In the genomic region with DNA sequence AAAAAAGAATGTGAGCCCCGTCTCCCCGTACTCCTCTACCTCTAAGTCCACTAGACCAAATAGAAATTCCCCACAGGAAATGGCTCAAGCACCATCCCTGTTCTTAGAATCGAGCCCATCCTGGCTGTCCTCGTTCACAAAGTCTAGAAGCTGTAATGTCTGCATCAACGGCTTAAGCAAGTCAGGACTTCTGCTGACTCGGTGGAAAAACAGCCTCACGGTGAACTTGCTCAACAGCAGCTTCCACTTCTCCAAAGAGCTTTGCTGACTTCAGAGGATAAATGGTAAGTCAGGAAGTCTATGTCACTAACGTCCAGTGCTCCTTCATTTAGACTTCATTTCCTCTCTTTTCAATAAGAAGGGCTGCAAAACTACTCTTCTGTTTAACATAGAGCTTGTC, we compare ENCODE assay signal across 11 mouse cellular contexts. TPM values are rescaled to one million over a fixed set of nuclear protein-coding genes. Genes with fewer than 3 reads are reported as not detected.
DNase-seq lines count a peak whose midpoint lies in the region; ATAC-seq and TF ChIP-seq lines count a peak whose summit lies in the region.
"Had no signal": no experiment of that assay in that cellular context is flagged by ENCODE, and none has a peak within 500 bp of the region (broad histone marks: within the 10 kb centered on the region; RNA-seq: fewer than 3 reads in every experiment).

No protein-coding gene starts in this region.

- no peak for TF ChIP-seq CTCF in hindbrain, postnatal 0 days (IDR thresholded peaks at IDR 0.05; ENCODE audit: low read depth)
- no peak for TF ChIP-seq CTCF in lung, adult 2 months (IDR thresholded peaks at IDR 0.05; ENCODE audit: insufficient read depth, low read length)

- H3K9me3 ChIP-seq in hindbrain, postnatal 0 days (ENCODE audit: low read length) = no peaks in the 10 kb centered on the region
- no peaks in the 10 kb centered on the region for H3K9me3 ChIP-seq in hindbrain, embryonic 16.5 days (ENCODE audit: control insufficient read depth, low read length)
- no peaks in the 10 kb centered on the region for H3K9me3 ChIP-seq in forebrain, embryonic 13.5 days (replicated peaks)
- no peaks in the 10 kb centered on the region for H3K9me3 ChIP-seq in midbrain, embryonic 13.5 days
- H3K9me3 ChIP-seq: neural tube, embryonic 13.5 days had no signal

- no peak for ATAC-seq in hindbrain, postnatal 0 days
- no peak for ATAC-seq in hindbrain, embryonic 16.5 days
- 0 out of 4 replicates have a peak, but pooled peaks have one; percentile 27 to 29 for ATAC-seq in hematopoietic stem cell, adult 5-6 weeks (replicated peaks in 1 of 2; ENCODE audit: insufficient read depth in 1 of 2, low FRiP score in 2 of 2, low TSS enrichment in 1 of 2, low read depth in 1 of 2, poor library complexity in 2 of 2, severe bottlenecking in 2 of 2)
- ATAC-seq in megakaryocyte progenitor cell, adult 5-6 weeks (replicated peaks; ENCODE audit: poor library complexity) = peak; percentile 82
- ATAC-seq in forebrain, embryonic 13.5 days = no peak
- ATAC-seq in midbrain, embryonic 13.5 days = no peak

- DNase-seq in hindbrain, postnatal 0 days (ENCODE audit: low spot score) = peak; percentile 3
- DNase-seq in lung, adult 18-20 months = peak; percentile 24 to 35
- no peak for DNase-seq in lung, adult 2 months
- DNase-seq: cerebellum, adult 9-11 months had no signal

- H3K36me3 ChIP-seq in hindbrain, postnatal 0 days (ENCODE audit: insufficient read depth, low read length) = no peaks in the 10 kb centered on the region
- H3K36me3 ChIP-seq in hindbrain, embryonic 16.5 days (ENCODE audit: control insufficient read depth, insufficient read depth, low read length) = no peaks in the 10 kb centered on the region
- H3K36me3 ChIP-seq in forebrain, embryonic 13.5 days (ENCODE audit: poor library complexity, severe bottlenecking) = no peaks in the 10 kb centered on the region
- no peaks in the 10 kb centered on the region for H3K36me3 ChIP-seq in midbrain, embryonic 13.5 days
- H3K36me3 ChIP-seq: neural tube, embryonic 13.5 days had no signal

- H3K9ac ChIP-seq in hindbrain, postnatal 0 days (replicated peaks; ENCODE audit: low read length) = no peak overlapping the region
- H3K9ac ChIP-seq in hindbrain, embryonic 16.5 days (ENCODE audit: low read depth, low read length) = no peak overlapping the region
- no peak overlapping the region for H3K9ac ChIP-seq in forebrain, embryonic 13.5 days
- no peak overlapping the region for H3K9ac ChIP-seq in midbrain, embryonic 13.5 days (replicated peaks)
- H3K9ac ChIP-seq: neural tube, embryonic 13.5 days had no signal

- no peak overlapping the region for H3K27ac ChIP-seq in hindbrain, postnatal 0 days
- H3K27ac ChIP-seq in hindbrain, embryonic 16.5 days (ENCODE audit: low read depth, low read length) = no peak overlapping the region
- H3K27ac ChIP-seq in forebrain, embryonic 13.5 days = no peak overlapping the region
- H3K27ac ChIP-seq in midbrain, embryonic 13.5 days = no peak overlapping the region
- H3K27ac ChIP-seq: neural tube, embryonic 13.5 days had no signal

- 76% methylated on average over 8 of the region's 8 CpGs for WGBS in hindbrain, postnatal 0 days
- WGBS in hindbrain, embryonic 16.5 days = 81% methylated on average over 8 of the region's 8 CpGs
- 19% methylated on average over 8 of the region's 8 CpGs for WGBS in lung, adult 2 months
- WGBS in forebrain, embryonic 13.5 days = 85% methylated on average over 8 of the region's 8 CpGs
- 82% methylated on average over 8 of the region's 8 CpGs for WGBS in midbrain, embryonic 13.5 days

- H3K4me3 ChIP-seq in hindbrain, postnatal 0 days (ENCODE audit: low read length) = no peak overlapping the region
- H3K4me3 ChIP-seq in hindbrain, embryonic 16.5 days (ENCODE audit: low read length) = no peak overlapping the region
- H3K4me3 ChIP-seq in lung, adult 2 months (replicated peaks; ENCODE audit: extremely low read depth, low read depth, low read length) = no peak overlapping the region
- no peak overlapping the region for H3K4me3 ChIP-seq in forebrain, embryonic 13.5 days
- H3K4me3 ChIP-seq in midbrain, embryonic 13.5 days (replicated peaks) = no peak overlapping the region
- H3K4me3 ChIP-seq: neural tube, embryonic 13.5 days had no signal

- no peaks in the 10 kb centered on the region for H3K27me3 ChIP-seq in hindbrain, postnatal 0 days (ENCODE audit: insufficient read depth, low read length)
- no peaks in the 10 kb centered on the region for H3K27me3 ChIP-seq in hindbrain, embryonic 16.5 days (replicated peaks; ENCODE audit: control insufficient read depth, insufficient read depth, low read length)
- no peaks in the 10 kb centered on the region for H3K27me3 ChIP-seq in forebrain, embryonic 13.5 days
- no peaks in the 10 kb centered on the region for H3K27me3 ChIP-seq in midbrain, embryonic 13.5 days
- H3K27me3 ChIP-seq: neural tube, embryonic 13.5 days had no signal

- H3K4me2 ChIP-seq in hindbrain, postnatal 0 days (ENCODE audit: low read depth, low read length) = no peak overlapping the region
- H3K4me2 ChIP-seq in hindbrain, embryonic 16.5 days (ENCODE audit: low read length) = no peak overlapping the region
- no peak overlapping the region for H3K4me2 ChIP-seq in forebrain, embryonic 13.5 days
- H3K4me2 ChIP-seq in midbrain, embryonic 13.5 days (replicated peaks) = no peak overlapping the region
- H3K4me2 ChIP-seq: neural tube, embryonic 13.5 days had no signal

- no peaks in the 10 kb centered on the region for H3K4me1 ChIP-seq in hindbrain, postnatal 0 days (ENCODE audit: insufficient read depth, low read length)
- no peaks in the 10 kb centered on the region for H3K4me1 ChIP-seq in hindbrain, embryonic 16.5 days (ENCODE audit: control insufficient read depth, insufficient read depth, low read depth, low read length)
- H3K4me1 ChIP-seq in lung, adult 2 months (ENCODE audit: control insufficient read depth, insufficient read depth, low read length) = no peaks in the 10 kb centered on the region; the same call in 1 of the 2 replicates
- H3K4me1 ChIP-seq in forebrain, embryonic 13.5 days = no peaks in the 10 kb centered on the region
- H3K4me1 ChIP-seq in midbrain, embryonic 13.5 days (replicated peaks) = no peaks in the 10 kb centered on the region
- H3K4me1 ChIP-seq: neural tube, embryonic 13.5 days had no signal

- no peak for TF ChIP-seq POLR2A in lung, adult 2 months (IDR thresholded peaks at IDR 0.05; ENCODE audit: borderline replicate concordance, extremely low read depth, low read depth, low read length)

RNA-seq across cellular contexts. Expression of gene Tmem87b, which starts 11.4 kb away (rescaled TPM):
- 26.3 and 29.0 TPM in 2 replicates for total RNA-seq in hindbrain, postnatal 0 days (2014; rRNA removed)
- polyA plus RNA-seq in hindbrain, postnatal 0 days (2015; fragmentation: Nextera tagmentation; extraction: Ambion mirVana) = 35.2 and 38.5 TPM in 2 replicates
- polyA plus RNA-seq in hindbrain, embryonic 16.5 days (2015; fragmentation: Nextera tagmentation; extraction: Ambion mirVana) = 35.1 and 35.9 TPM in 2 replicates
- polyA plus RNA-seq in lung, adult 2 months (2012; rRNA removed) = 11.1 and 18.5 TPM in 2 replicates
- total RNA-seq in hematopoietic stem cell, adult 5-6 weeks (2017) = 28.2 and 30.4 TPM in 2 replicates
- total RNA-seq in megakaryocyte progenitor cell, adult 5-6 weeks (2015) = 10.1 and 10.4 TPM in 2 replicates
- total RNA-seq in megakaryocyte progenitor cell, adult 5-6 weeks (2017) = 19.4 and 24.2 TPM in 2 replicates
- 33.8 and 36.8 TPM in 2 replicates for polyA plus RNA-seq in forebrain, embryonic 13.5 days (2015; fragmentation: Nextera tagmentation; extraction: Ambion mirVana)
- 37.6 and 38.3 TPM in 2 replicates for polyA plus RNA-seq in midbrain, embryonic 13.5 days (2015; fragmentation: Nextera tagmentation; extraction: Ambion mirVana)

RNA-seq across cellular contexts. Expression of gene Fbln7, which starts 56.2 kb away (rescaled TPM):
- total RNA-seq in hindbrain, postnatal 0 days (2014; rRNA removed) = 2.9 and 3.3 TPM in 2 replicates
- polyA plus RNA-seq in hindbrain, postnatal 0 days (2015; fragmentation: Nextera tagmentation; extraction: Ambion mirVana) = 3.6 and 4.3 TPM in 2 replicates
- polyA plus RNA-seq in hindbrain, embryonic 16.5 days (2015; fragmentation: Nextera tagmentation; extraction: Ambion mirVana) = 3.7 and 4.3 TPM in 2 replicates
- polyA plus RNA-seq in lung, adult 2 months (2012; rRNA removed) = 0.38 and 1.1 TPM in 2 replicates
- not detected in 2 replicates for total RNA-seq in hematopoietic stem cell, adult 5-6 weeks (2017)
- total RNA-seq in megakaryocyte progenitor cell, adult 5-6 weeks (2015) = not detected in 2 replicates
- total RNA-seq in megakaryocyte progenitor cell, adult 5-6 weeks (2017) = not detected in 2 replicates
- 1.4 and 1.8 TPM in 2 replicates for polyA plus RNA-seq in forebrain, embryonic 13.5 days (2015; fragmentation: Nextera tagmentation; extraction: Ambion mirVana)
- 1.0 and 1.3 TPM in 2 replicates for polyA plus RNA-seq in midbrain, embryonic 13.5 days (2015; fragmentation: Nextera tagmentation; extraction: Ambion mirVana)
- total RNA-seq: megakaryocyte-erythroid progenitor cell, adult 5-6 weeks had no signal

Comparison
In these comparisons a context has a peak if more than half of its experiments do, and no peak if none do; other contexts are left out.
1. ATAC-seq: peak in hematopoietic stem cell, adult 5-6 weeks (2 of 2) and megakaryocyte progenitor cell, adult 5-6 weeks (single experiment); none in hindbrain, postnatal 0 days (single experiment), hindbrain, embryonic 16.5 days (single experiment), forebrain, embryonic 13.5 days (single experiment) and midbrain, embryonic 13.5 days (single experiment).